ENCODE assay signal across 9 mouse cellular contexts in genomic region chr11:77787707-77788106, GRCm38 (mm10). TPM values are rescaled to one million over a fixed set of nuclear protein-coding genes. Genes with fewer than 3 reads are reported as not detected.
DNase-seq lines count a peak whose midpoint lies in the region; ATAC-seq and TF ChIP-seq lines count a peak whose summit lies in the region.
"Had no signal": no experiment of that assay in that cellular context is flagged by ENCODE, and none has a peak within 500 bp of the region (broad histone marks: within the 10 kb centered on the region; RNA-seq: fewer than 3 reads in every experiment).

Gm10277 (minus strand) TSS chr11:77787747.

- DNase-seq in kidney, adult 2 months: peak; percentile 29
- no peak for DNase-seq in kidney, postnatal 14 days
- DNase-seq in G1E (ENCODE audit: low spot score): peak; percentile 36
- no peak for DNase-seq in liver, embryonic 13.5 days
- no peak for DNase-seq in natural killer cell, adult 2 months (ENCODE audit: low spot score in 2 of 2)
- DNase-seq in left cerebral cortex, postnatal 36 days (ENCODE audit: low spot score in 2 of 2): no peak
- DNase-seq: layer of hippocampus, adult 9-11 months had no signal

- peak within 1 kb of the TSS; percentile 77; the same call in 1 of the 2 replicates for H3K9ac ChIP-seq in liver, embryonic 13.5 days

- no peak within 1 kb of the TSS for H3K4me2 ChIP-seq in liver, embryonic 13.5 days

- H3K4me1 ChIP-seq in kidney, adult 2 months (ENCODE audit: control insufficient read depth, insufficient read depth, low read length): peaks cover 71% of the 10 kb centered on the region
- peaks cover 90% of the 10 kb centered on the region for H3K4me1 ChIP-seq in G1E (ENCODE audit: insufficient read depth, low read depth, low read length)
- H3K4me1 ChIP-seq in brown adipose tissue, adult 24 weeks (ENCODE audit: control insufficient read depth, insufficient read depth, insufficient read length, low read length): peaks cover 59% of the 10 kb centered on the region
- peaks cover 97% of the 10 kb centered on the region for H3K4me1 ChIP-seq in liver, embryonic 13.5 days (replicated peaks)

- ATAC-seq in G1E (ENCODE audit: extremely low read depth, insufficient number of reproducible peaks, low FRiP score, poor library complexity, severe bottlenecking): no peak
- 0 out of 2 replicates have a peak, but pooled peaks have one; percentile 5 for ATAC-seq in liver, embryonic 13.5 days (ENCODE audit: low read depth)

- intact Hi-C loops in left cerebral cortex, postnatal 36 days (cut with DNase I): no loop called here

- H3K27ac ChIP-seq in kidney, adult 2 months (ENCODE audit: insufficient read depth, low read depth, low read length): peak within 1 kb of the TSS; percentile 98
- H3K27ac ChIP-seq in brown adipose tissue, adult 24 weeks (replicated peaks; ENCODE audit: low read depth, low read length): peak within 1 kb of the TSS; percentile 92
- peak within 1 kb of the TSS; percentile 97 for H3K27ac ChIP-seq in liver, embryonic 13.5 days

- TF ChIP-seq POLR2A in kidney, adult 2 months (IDR thresholded peaks at IDR 0.05; ENCODE audit: low read depth, low read length): no peak

- no peaks in the 10 kb centered on the region for H3K27me3 ChIP-seq in kidney, adult 2 months (replicated peaks; ENCODE audit: control insufficient read depth, insufficient read depth, low read length)
- H3K27me3 ChIP-seq in G1E (ENCODE audit: insufficient read depth, low read length): no peaks in the 10 kb centered on the region
- H3K27me3 ChIP-seq in liver, embryonic 13.5 days: no peaks in the 10 kb centered on the region

- H3K36me3 ChIP-seq in kidney, adult 2 months (ENCODE audit: control insufficient read depth, insufficient read depth, low read length): no peaks in the 10 kb centered on the region
- H3K36me3 ChIP-seq in G1E (replicated peaks): peaks cover 64% of the 10 kb centered on the region
- H3K36me3 ChIP-seq in liver, embryonic 13.5 days: peaks cover 8% of the 10 kb centered on the region; the same call in 1 of the 2 replicates

- no peak for TF ChIP-seq CTCF in kidney, adult 2 months (conservative IDR thresholded peaks at IDR 0.05; ENCODE audit: insufficient read depth, insufficient read length, low read depth, low read length)
- no peak for TF ChIP-seq CTCF in G1E (IDR thresholded peaks at IDR 0.05; ENCODE audit: low read depth, low read length)

- no peaks in the 10 kb centered on the region for H3K9me3 ChIP-seq in G1E (replicated peaks)
- H3K9me3 ChIP-seq in liver, embryonic 13.5 days (replicated peaks): no peaks in the 10 kb centered on the region

- no peak within 1 kb of the TSS for H3K4me3 ChIP-seq in kidney, adult 2 months (ENCODE audit: insufficient read depth, low read depth, low read length)
- H3K4me3 ChIP-seq in G1E (ENCODE audit: low read depth, low read length): peak within 1 kb of the TSS; percentile 62; the same call in 1 of the 2 replicates
- no peak within 1 kb of the TSS for H3K4me3 ChIP-seq in brown adipose tissue, adult 24 weeks (ENCODE audit: insufficient read depth, low read depth, low read length)
- no peak within 1 kb of the TSS for H3K4me3 ChIP-seq in liver, embryonic 13.5 days (replicated peaks)

- 65% methylated on average over 5 of the region's 5 CpGs for WGBS in kidney, adult 2 months
- 31% methylated on average over 5 of the region's 5 CpGs for WGBS in liver, embryonic 13.5 days (ENCODE audit: insufficient replicate concordance)

RNA-seq across cellular contexts. Expression of gene Gm10277, which starts in this region (rescaled TPM):
- 0.04 TPM in 1 of 2 replicates, not detected in the other for polyA plus RNA-seq in kidney, adult 2 months (2012; rRNA removed)
- total RNA-seq in G1E (2014; fragmentation: Nextera tagmentation) (not detected in 2 replicates), G1E (2017) (0.23 and 0.33 TPM in 2 replicates)
- polyA plus RNA-seq in G1E (2012): not detected in 2 replicates
- not detected in 2 replicates for polyA plus RNA-seq in brown adipose tissue, adult 24 weeks (2012; ENCODE audit: insufficient read depth, insufficient read length, missing spikeins)
- 0.57 and 0.78 TPM in 2 replicates for polyA plus RNA-seq in liver, embryonic 13.5 days (2015; fragmentation: Nextera tagmentation; extraction: Ambion mirVana)
- not detected for total RNA-seq in left cerebral cortex, postnatal 36 days (2021)
- polyA plus RNA-seq: erythroblast, embryonic 14.5 days had no signal

Comparison
In these comparisons a context has a peak if more than half of its experiments do, and no peak if none do; other contexts are left out.
1. Peak in DNase-seq and H3K27ac ChIP-seq in kidney, adult 2 months; RNA of the gene not detected or under 1 TPM.
2. Peak in DNase-seq and H3K4me3 ChIP-seq in G1E; RNA of the gene not detected or under 1 TPM.
3. Peak in ATAC-seq, H3K27ac ChIP-seq and H3K9ac ChIP-seq in liver, embryonic 13.5 days; RNA of the gene not detected or under 1 TPM.